Mouse (Mus musculus) urinary bladder, postnatal 14 days (tissue): Measurements from ENCODE around the gene Ulk4.
"Not testable (repeated sequence)": the region's sequence is repeated elsewhere in the genome, so short reads cannot be mapped to it uniquely, and the experiment has no call there.

Experiments used
- DNase-seq: peaks from one replicate; pipeline ENCODE4 v3.0.0; 2021; ENCODE audit warnings: low spot score

Gene Ulk4

DNA sequence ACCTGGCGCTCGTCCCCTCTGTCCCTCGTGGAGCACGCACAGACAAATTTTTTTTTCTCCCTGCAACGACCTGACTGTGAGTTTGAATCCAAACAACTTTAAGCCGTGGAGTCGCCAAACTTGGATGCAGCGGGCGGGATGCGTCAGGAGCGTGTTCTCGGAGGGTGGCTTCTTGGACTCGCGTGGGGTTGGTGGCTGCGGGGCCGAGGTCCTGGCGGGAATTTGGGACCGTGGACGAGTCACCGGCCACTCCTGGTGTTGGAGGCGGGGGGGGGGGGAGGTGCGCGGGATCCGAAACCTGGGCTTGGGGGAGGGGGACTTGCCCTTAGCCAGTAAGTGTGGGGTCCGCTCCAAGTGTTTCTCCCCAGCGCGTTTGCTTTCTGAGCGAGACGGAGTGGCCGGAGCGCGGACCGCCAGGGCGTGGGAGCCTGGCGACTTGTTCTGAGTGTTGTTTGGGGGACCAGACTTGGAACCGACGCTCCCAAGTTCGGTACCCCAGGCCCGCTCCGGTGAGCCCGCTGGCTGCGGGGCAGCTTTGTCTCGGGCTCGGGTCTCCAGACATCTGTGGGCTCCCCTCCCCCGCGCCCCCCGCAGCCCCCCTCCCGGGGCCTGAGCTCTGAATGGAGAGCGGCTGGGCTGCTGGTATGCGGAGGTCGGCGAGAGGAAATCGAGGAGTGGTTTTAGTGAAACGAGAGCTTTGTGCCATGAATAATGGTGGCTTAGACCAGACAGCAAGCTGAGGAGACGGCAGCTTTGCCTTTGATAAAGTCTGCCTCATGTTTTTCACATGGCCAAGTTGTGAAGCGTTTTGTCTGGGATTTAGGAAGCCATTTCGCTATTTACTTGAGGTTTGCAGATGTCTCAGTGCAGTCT, 342.9 kb downstream of the Ulk4 start:
- peak; percentile 38 for DNase-seq

DNA sequence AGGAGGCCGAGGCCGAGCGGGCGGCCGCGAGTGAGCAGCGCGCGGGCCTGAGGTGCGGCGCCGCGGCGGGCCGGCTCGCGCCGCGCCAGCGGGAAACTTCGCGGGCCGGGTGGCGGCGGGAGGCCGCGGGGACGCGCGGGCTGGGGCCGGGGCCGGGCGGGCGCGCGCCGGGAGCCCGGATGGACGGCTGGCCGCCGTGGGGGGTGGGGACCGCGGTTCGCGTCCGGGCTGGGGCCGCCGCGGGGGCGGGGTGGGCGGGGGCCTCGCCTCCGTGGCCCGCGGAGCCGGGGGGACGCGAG, 343.5 kb downstream of the Ulk4 start:
- DNase-seq, result no peak

DNA sequence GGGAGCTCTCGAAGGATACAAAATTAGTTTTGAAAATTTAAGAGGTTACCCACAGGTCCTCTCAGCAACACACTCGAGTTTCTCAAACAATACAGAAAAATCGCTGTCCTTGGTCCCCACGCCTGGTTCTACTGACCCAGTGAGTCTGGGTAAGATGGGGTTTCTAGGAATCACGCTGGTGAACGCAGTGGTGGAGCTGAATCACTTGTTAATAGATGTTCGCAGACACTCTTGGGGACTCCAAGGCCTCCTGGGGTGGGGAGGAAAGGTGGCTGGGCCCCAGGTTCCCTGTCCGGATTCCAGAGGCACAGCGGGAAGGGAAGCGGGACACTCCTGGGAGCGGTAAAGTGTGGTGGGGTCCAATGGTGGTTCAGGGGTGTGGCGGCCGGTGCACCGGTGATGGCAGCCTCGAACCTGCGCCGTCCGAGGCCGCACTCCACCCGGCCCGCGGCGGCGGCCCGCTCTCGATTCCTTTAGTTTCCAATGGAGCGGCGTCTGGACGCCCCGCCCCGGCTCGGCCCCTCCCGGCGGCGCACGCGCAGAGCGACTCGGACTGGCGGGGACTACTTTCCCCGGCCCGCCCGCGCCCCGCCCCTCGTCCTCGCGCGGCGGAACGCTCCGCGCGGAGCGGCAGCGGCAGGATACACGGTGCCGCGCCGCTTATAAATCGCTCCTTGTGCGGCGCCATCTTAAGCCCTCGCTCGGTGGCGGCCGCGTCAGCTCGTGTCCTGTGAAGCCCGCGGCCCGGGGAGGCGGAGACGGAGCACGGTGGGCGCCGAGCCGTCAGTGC, 344.0 kb downstream of the Ulk4 start:
- DNase-seq, result peak; percentile 97

DNA sequence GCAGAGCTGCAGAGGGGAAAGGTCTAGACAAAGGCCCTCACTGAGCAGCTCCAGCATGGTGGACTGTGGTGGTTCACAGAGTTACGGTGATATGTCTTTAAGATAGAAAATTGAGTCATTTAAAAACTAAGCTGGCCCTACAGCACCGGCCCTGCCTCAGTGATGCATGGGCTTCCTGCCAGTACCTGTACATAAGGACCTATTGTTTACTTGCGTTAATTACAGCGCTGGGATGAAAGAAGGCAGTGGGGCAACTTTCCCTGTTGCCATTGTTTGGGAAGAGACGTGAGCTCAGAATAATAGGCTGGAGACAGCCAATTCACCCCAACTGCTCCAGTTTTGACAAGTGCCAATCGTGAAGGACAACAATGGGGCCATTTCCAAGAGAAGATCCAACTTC, 344.6 kb downstream of the Ulk4 start:
- no peak for DNase-seq

DNA sequence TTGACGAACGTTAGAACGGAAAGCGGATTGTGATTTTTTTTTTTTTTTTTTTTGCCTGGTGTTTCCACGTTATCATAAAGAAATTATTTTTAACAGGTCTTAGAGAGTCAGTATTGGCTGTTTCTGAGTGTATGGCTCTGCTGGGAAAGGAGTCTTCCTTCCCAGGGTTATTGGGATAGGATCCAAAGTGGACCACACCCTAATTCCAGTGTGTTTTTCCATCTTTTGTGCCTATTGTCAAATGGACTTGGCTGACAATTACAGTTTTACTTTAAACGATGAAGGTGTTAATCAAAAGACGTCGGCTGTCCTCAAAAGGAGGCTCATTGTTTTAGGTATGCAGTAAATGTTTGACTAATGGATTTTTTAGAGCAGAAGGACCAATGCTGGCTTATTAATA, 346.2 kb downstream of the Ulk4 start:
- no peak for DNase-seq

DNA sequence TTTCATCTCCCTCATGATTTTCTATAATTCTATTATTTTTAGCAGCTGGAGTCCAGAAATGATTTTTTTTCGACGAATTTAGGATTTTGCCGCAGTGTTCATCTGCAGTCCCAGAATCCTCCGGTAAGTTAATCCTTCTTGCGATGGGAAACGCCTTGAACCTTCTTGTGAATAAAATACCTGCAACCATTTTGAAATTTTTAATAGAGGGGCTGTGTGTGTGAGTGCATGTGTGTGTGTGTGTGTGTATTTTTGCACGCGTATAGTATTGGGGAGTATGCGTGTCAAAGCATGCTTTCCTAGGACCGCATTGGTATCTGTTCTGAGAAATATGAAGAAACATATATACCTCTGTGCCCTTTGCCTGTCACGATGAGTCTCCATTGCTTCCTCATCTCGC, 347.0 kb downstream of the Ulk4 start:
- DNase-seq, result no peak

DNA sequence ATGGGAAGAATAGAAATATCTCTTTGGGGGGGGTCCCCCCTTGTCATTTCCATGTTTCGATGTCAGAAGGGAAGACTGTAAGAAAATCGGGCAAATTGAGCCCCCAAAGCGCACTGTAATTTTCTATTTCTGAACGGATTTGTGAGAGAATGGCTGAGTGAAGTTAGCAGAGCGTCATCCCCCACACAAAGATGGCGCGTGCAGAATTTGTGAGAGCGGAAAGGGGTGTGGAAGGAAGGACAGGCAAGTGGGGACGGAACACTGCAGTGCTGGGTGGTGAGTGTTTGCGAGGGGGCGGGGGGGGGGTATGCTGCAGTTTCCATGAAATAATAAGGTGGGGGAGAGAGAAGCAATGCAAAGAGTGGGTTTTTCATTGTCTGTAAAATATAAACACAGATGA, 347.9 kb downstream of the Ulk4 start, which contains the start of gene Ctnnb1:
TSS of gene Ctnnb1 (plus strand) at position 136 of the 400 bp plus-strand sequence.
- no peak for DNase-seq

DNA sequence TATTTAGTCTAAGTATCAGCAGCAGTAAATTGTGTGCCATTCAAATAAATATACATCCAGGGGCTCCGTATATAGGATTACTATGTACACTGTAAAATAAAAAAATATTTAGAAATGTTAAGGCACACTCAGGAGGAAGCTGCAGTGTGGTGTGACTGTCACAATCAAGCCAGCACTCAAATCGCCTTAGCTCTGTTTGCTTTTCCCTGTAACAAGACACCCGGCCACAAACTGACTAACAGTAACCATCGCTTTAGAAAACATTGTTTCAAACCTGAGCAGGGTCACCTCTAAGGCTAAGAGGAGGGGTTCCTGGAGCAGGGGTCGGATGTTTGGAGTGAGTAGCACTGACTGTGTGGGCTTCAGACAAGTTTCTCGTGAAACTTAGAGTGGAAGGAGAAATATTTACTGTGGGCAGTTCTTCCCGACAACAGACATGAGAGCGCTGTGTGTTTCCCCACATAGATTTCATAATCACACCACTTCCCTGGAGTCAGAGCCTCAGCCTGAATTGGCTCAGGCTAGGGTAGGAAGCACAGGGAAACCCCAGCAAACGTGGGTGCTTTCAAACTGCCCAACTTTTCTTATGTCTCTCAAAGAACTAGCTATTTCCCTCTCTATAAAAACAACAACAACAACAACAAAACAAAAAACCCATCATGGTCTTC, 349.9 kb downstream of the Ulk4 start:
- DNase-seq, result no peak

DNA sequence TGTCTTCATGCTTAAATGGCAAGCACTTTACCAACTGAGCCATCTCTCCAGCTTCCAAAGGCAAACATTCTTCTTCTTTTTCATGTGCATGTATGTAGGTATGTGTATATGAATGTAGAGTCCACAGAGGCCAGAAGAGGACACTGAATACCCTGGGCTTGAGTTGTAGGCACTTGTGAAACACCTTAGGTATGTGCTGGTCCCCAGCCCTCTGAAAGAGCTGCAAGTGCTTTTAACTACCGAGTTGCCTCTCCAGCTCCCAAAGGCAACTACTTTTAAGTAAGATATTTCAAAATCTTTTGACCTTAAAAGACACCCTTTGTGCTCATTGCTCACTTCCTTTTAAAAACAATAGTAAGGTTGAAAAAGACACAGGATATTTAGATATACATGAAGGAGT, 350.9 kb downstream of the Ulk4 start:
- DNase-seq, result no peak

DNA sequence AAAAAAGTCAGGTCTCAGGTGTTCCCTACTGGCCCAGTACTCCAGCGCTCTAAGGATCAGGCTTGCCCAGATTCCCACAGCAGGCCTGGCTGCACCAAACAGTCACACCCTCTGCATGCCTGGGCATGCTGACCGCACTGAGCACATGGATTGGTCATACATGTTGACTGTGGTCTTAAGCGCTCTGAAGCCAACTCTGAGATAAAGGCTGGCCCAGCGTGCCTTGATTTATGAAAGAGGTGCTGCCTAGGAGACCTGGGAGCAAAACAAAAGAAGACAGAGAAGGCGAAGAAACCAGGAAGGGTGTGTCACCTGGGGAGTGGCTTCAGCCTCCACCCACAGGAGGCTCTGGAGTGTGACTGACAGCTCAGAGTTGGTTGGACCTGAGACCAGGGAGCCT, 357.9 kb downstream of the Ulk4 start:
- DNase-seq, result peak; percentile 77

DNA sequence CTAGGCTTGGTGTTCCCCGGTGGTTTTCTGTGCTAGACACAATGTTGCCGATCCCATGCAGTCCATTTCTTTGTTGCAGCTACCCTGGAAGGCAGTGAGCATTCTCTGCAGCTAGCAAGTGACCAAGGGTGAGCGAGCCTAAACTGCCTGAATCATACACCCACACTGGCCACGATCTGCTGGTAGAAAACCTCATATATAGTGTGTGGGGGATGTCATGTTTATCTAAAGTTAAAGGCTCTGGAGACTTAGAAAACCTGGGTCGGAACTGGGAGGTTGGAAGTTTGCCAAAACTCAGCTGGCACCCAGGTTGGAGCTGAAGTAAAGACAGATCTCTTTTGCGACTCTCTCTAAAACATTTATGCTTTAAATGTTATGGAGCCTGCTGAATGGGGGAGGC, 358.4 kb downstream of the Ulk4 start:
- peak; percentile 30 for DNase-seq

DNA sequence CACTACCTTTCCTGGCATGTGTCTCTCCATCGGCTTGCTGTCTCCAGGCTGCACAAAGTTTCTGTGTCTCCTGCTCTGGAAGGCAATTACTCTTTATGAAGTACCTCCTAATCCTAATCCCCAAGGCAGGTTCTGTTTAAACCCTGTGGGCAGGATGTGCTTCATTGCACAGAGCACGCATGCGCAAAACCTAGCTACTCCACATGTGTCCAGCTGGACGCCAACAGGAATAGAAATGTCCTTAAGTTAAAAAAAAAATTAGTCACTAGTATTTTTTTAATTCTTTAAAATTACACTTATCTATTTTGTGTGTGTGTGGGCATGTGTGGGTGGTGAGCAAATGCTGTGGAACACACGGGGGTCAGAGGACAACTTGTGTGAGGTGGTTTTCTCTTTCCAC, 358.8 kb downstream of the Ulk4 start:
- DNase-seq, result no peak

DNA sequence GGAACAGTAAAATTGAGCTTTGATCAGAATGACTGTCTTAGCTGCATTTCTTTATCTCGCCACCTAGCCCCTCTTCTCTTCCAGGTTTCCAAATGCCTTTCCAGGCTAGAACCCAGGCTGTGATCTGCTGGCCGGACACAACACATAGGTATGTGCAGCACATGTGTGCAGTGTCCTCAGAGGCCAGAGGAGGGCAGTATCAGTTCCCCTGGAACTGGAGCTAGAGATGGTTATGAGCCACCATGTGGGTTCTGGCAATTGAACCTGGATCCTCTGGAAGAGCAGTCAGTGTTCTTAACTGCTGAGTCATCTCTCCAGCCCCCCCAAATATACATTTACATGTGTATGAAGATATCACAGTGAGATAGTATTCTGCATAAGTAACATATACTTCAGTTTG, 359.4 kb downstream of the Ulk4 start:
- DNase-seq, result not testable (repeated sequence)

DNA sequence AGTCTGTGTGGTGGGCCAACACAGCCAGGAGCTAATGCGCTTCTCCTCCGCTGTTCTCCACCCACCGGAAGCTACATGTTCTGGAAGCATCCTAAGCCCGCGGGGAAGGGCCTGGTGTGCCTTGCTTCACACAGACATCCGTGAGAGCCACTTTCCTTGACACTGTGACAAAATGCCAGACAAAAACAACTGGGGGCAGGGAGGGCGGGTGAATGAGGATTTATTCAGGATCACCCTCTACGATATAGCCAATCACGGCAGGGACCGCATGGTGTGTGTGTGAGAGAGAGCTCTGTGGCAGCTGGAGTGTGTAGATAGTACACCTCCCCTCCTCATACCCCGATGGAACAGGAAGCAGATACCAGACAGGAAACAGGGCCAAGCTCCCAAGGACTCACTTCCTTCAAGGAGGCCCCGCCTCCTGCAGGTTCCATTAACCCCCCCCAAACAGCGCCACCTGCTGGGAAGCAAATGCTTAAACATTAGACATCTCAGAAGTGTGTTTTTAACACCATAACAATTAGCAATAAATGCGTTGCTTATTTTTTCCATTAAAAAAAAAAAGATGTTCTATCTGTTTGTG, 362.0 kb downstream of the Ulk4 start:
- no peak for DNase-seq

DNA sequence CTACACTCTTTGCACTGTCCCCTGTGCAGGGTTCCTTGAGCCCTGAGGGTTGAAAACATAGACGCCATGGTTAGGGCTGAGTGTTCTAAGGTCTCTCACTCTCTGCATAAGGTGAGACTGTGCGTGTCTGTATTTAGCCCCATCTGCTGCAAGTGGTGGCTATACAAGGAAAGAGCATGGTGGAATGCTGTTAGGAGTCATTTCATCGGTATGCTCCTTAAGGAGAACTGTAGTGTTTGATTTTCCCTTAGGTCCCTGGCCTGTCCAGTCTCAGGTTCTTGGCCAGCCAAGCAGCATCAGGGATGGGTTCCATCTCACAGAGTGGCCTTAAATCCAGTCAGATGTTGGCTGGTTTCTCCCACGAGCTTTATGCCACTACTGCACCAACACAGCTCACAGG, 362.6 kb downstream of the Ulk4 start:
- DNase-seq, result no peak

DNA sequence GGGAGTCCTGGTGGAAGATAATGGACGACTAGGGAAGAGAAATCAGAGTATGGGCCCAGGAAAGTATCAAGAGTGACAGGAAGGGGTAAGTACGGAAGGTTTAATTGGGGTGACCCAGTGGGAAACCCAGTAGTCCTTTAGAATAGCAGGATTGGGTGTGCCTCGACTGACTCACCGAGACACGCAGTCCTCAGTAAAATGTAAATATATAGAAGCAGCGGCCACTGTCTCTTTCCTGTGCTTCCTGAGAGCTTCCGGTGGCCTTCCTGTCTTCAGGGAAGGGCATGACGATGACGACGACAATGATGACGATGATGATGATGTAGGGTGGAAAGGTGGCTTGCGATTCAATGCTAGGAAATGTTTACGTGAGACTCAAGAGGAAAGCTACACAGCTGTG, 363.8 kb downstream of the Ulk4 start:
- no peak for DNase-seq

DNA sequence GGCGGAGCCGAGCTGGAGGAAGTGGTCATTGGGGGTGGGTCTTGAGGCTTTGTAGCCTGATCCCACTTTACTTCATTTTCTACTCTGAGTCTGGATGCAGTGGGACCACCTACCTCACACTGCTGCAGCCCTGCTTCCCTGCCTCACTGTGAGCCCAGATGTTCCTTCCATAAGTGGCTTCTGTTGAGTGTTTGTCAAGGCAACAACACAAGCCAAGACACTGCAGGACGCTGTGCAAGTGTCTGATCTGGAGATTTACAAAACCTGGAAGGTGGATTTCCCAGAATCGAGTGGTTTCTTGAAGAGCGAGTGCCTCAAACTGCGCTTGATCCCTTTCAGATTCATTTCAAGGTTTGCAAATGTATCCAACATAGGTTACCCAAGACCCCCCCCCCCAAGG, 368.5 kb downstream of the Ulk4 start:
- DNase-seq, result no peak
